8 mouse cellular contexts compared by ENCODE assay signal in the genomic region with DNA sequence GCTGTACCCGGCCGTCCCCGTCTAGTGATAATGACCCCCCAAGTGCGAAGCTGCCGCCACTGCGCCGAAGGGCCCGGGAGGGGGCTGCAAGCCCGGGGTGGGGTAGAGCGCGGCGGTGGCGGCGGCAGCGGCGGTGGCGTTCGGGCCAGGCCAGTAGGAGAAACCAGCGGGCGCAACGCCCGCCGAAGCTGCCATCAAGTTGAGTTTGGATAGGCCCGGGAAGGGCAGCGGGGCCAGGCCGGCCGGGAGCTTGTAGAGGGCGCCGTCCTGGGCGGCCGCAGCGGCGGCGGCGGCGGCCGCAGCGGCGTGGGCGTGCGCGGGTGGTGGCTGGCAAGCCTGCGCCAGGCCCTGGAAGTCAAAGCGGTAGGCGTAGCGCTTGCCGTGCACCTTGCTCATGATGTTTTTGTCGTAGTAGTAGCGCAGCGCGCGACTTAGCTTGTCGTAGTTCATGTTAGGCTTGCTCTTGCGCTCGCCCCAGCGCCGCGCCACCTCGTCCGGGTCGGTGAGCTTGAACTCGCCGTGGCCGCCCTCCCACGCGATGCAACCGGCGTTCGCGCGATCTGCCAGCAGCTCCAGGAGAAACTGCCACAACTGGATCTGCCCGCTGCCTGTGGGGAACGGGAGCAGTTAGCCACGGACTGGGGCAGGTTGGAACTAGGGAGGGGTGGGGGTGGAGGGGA. TPM values are rescaled to one million over a fixed set of nuclear protein-coding genes. Genes with fewer than 3 reads are reported as not detected.
A peak's percentile ranks its signal among the peaks of the same experiment; 100 is the strongest.
DNase-seq lines count a peak whose midpoint lies in the region; ATAC-seq and TF ChIP-seq lines count a peak whose summit lies in the region.

No protein-coding gene starts in this region.

- H3K27ac ChIP-seq in lung, embryonic 16.5 days (ENCODE audit: low read length), result no peak overlapping the region
- H3K27ac ChIP-seq in limb, embryonic 11.5 days (replicated peaks; ENCODE audit: low read depth, low read length), result no peak overlapping the region
- H3K27ac ChIP-seq in small intestine, adult 2 months (ENCODE audit: insufficient read depth, low read depth, low read length), result no peak overlapping the region

- peak; percentile 29 to 31 for DNase-seq in adrenal gland, postnatal 36 days
- no peak for DNase-seq in adrenal gland, postnatal 4 days (ENCODE audit: low spot score in 2 of 2)
- DNase-seq in lung, adult 18-20 months, result no peak
- DNase-seq in limb, embryonic 11.5 days (ENCODE audit: low spot score), result no peak
- DNase-seq in MN1 (ENCODE audit: low spot score), result no peak
- DNase-seq in ovary, postnatal 14 days (ENCODE audit: low spot score), result no peak

- H3K4me3 ChIP-seq in lung, embryonic 16.5 days (ENCODE audit: low read length), result peak overlapping the region; percentile 33
- peak overlapping the region; percentile 19 for H3K4me3 ChIP-seq in limb, embryonic 11.5 days (ENCODE audit: low read depth, low read length)
- peak overlapping the region; percentile 33 for H3K4me3 ChIP-seq in small intestine, adult 2 months (ENCODE audit: low read depth, low read length)

- H3K9me3 ChIP-seq in lung, embryonic 16.5 days (ENCODE audit: control insufficient read depth, low read length), result no peaks in the 10 kb centered on the region
- H3K9me3 ChIP-seq in limb, embryonic 11.5 days (ENCODE audit: control insufficient read depth, low read length), result no peaks in the 10 kb centered on the region

- WGBS in lung, embryonic 16.5 days, result under 1% methylated on average over 51 of the region's 74 CpGs
- WGBS in limb, embryonic 11.5 days, result under 1% methylated on average over 68 of the region's 74 CpGs
- WGBS in small intestine, adult 2 months, result 1% methylated on average over 73 of the region's 74 CpGs

- ATAC-seq in lung, embryonic 16.5 days (ENCODE audit: low read depth), result no peak; the same call in 1 of the 2 replicates
- no peak for ATAC-seq in limb, embryonic 11.5 days (ENCODE audit: insufficient number of reproducible peaks, low FRiP score, low TSS enrichment, low read depth)

- no peaks in the 10 kb centered on the region for H3K36me3 ChIP-seq in lung, embryonic 16.5 days (ENCODE audit: control insufficient read depth, insufficient read depth, low read length)
- no peaks in the 10 kb centered on the region for H3K36me3 ChIP-seq in limb, embryonic 11.5 days (ENCODE audit: control insufficient read depth, insufficient read depth, low read length)
- H3K36me3 ChIP-seq in small intestine, adult 2 months (ENCODE audit: control insufficient read depth, insufficient read depth, low read length), result no peaks in the 10 kb centered on the region

- H3K27me3 ChIP-seq in lung, embryonic 16.5 days (ENCODE audit: control insufficient read depth, insufficient read depth, low read depth, low read length), result peaks cover 72% of the 10 kb centered on the region
- H3K27me3 ChIP-seq in limb, embryonic 11.5 days (ENCODE audit: control insufficient read depth, insufficient read depth, low read length), result peaks cover 80% of the 10 kb centered on the region
- peaks cover 61% of the 10 kb centered on the region for H3K27me3 ChIP-seq in small intestine, adult 2 months (ENCODE audit: control insufficient read depth, insufficient read depth, low read length)

- H3K9ac ChIP-seq in lung, embryonic 16.5 days (ENCODE audit: low read length), result no peak overlapping the region
- no peak overlapping the region for H3K9ac ChIP-seq in limb, embryonic 11.5 days (ENCODE audit: low read length)

- H3K4me2 ChIP-seq in lung, embryonic 16.5 days (ENCODE audit: low read depth, low read length), result peak overlapping the region; percentile 47
- peak overlapping the region; percentile 28 for H3K4me2 ChIP-seq in limb, embryonic 11.5 days (ENCODE audit: low read depth, severe bottlenecking)

- TF ChIP-seq CTCF in small intestine, adult 2 months (IDR thresholded peaks at IDR 0.05; ENCODE audit: extremely low read depth, insufficient read length, insufficient replicate concordance, low read depth, low read length), result no peak

- H3K4me1 ChIP-seq in lung, embryonic 16.5 days (replicated peaks; ENCODE audit: control insufficient read depth, insufficient read depth, low read length), result peaks cover 16% of the 10 kb centered on the region
- peaks cover 16% of the 10 kb centered on the region for H3K4me1 ChIP-seq in limb, embryonic 11.5 days (ENCODE audit: control insufficient read depth, insufficient read depth, low read length)
- H3K4me1 ChIP-seq in small intestine, adult 2 months (ENCODE audit: control insufficient read depth, insufficient read depth, insufficient read length, low read length), result peaks cover 3% of the 10 kb centered on the region

- no peak for TF ChIP-seq POLR2A in small intestine, adult 2 months (IDR thresholded peaks at IDR 0.05; ENCODE audit: low read depth, low read length)

RNA-seq across cellular contexts. Expression of gene Fev, which starts 3.0 kb away (rescaled TPM):
- total RNA-seq in adrenal gland, postnatal 36 days (2021), result 1 to 10 TPM in 1 of 2 experiments, under 1 TPM in 1; 0.93 to 1.1 TPM
- 1 to 10 TPM; 2.1 to 3.4 TPM for total RNA-seq in adrenal gland, postnatal 4 days (2021)
- not detected in 2 replicates for polyA plus RNA-seq in lung, embryonic 16.5 days (2015; fragmentation: Nextera tagmentation; extraction: Ambion mirVana)
- not detected in 2 replicates for polyA plus RNA-seq in limb, embryonic 11.5 days (2014; fragmentation: Nextera tagmentation; extraction: Ambion mirVana)
- 2.0 and 5.2 TPM in 2 replicates for polyA plus RNA-seq in small intestine, adult 2 months (2012; rRNA removed)

RNA-seq across cellular contexts. Expression of gene Cryba2, which starts 10.7 kb away (rescaled TPM):
- total RNA-seq in adrenal gland, postnatal 36 days (2021), result under 1 TPM in 1 of 2 experiments, not detected in 1; 0.56 TPM
- 1 to 10 TPM; 2.0 to 3.3 TPM for total RNA-seq in adrenal gland, postnatal 4 days (2021)
- polyA plus RNA-seq in lung, embryonic 16.5 days (2015; fragmentation: Nextera tagmentation; extraction: Ambion mirVana), result not detected in 2 replicates
- polyA plus RNA-seq in limb, embryonic 11.5 days (2014; fragmentation: Nextera tagmentation; extraction: Ambion mirVana), result not detected in 2 replicates
- 0.86 and 1.1 TPM in 2 replicates for polyA plus RNA-seq in small intestine, adult 2 months (2012; rRNA removed)

RNA-seq across cellular contexts. Expression of gene Cdk5r2, which starts 27.5 kb away (rescaled TPM):
- total RNA-seq in adrenal gland, postnatal 36 days (2021), result 1 to 10 TPM; 2.8 to 3.5 TPM
- 10 to 100 TPM in 1 of 2 experiments, 1 to 10 TPM in 1; 6.6 to 10.1 TPM for total RNA-seq in adrenal gland, postnatal 4 days (2021)
- not detected in 2 replicates for polyA plus RNA-seq in lung, embryonic 16.5 days (2015; fragmentation: Nextera tagmentation; extraction: Ambion mirVana)
- polyA plus RNA-seq in limb, embryonic 11.5 days (2014; fragmentation: Nextera tagmentation; extraction: Ambion mirVana), result not detected in 2 replicates
- polyA plus RNA-seq in small intestine, adult 2 months (2012; rRNA removed), result 1.2 and 2.1 TPM in 2 replicates

RNA-seq across cellular contexts. Expression of gene Cfap65, which starts 53.2 kb away (rescaled TPM):
- not detected for total RNA-seq in adrenal gland, postnatal 36 days (2021)
- total RNA-seq in adrenal gland, postnatal 4 days (2021), result not detected
- polyA plus RNA-seq in lung, embryonic 16.5 days (2015; fragmentation: Nextera tagmentation; extraction: Ambion mirVana), result 2.7 and 2.9 TPM in 2 replicates
- polyA plus RNA-seq in limb, embryonic 11.5 days (2014; fragmentation: Nextera tagmentation; extraction: Ambion mirVana), result not detected in 2 replicates
- 0.03 and 0.15 TPM in 2 replicates for polyA plus RNA-seq in small intestine, adult 2 months (2012; rRNA removed)

Comparison
In these comparisons a context has a peak if more than half of its experiments do, and no peak if none do; other contexts are left out.
1. DNase-seq: peak in adrenal gland, postnatal 36 days (2 of 2); none in adrenal gland, postnatal 4 days (0 of 2), lung, adult 18-20 months (0 of 2), limb, embryonic 11.5 days (single experiment), MN1 (single experiment) and ovary, postnatal 14 days (single experiment).
2. Peak in every context shown above with its lines, with median percentiles within 50 percentile points of each other: H3K4me3 ChIP-seq.